Mouse (Mus musculus) G1E (cell line): Measurements from ENCODE around the gene Fbxo3.

Experiments
- CTCF ChIP-seq: IDR thresholded peaks from 2 replicates; pipeline ENCODE4 v1.5.1; 2012; ENCODE audit warnings: low read depth, low read length, inconsistent platforms, mixed read lengths
- GATA1 ChIP-seq: IDR thresholded peaks from 2 replicates; pipeline ENCODE4 v1.6.1; 2012; ENCODE audit warnings: borderline replicate concordance, low read length, inconsistent platforms, mixed read lengths

- TF ChIP-seq CTCF, result no peak
- TF ChIP-seq GATA1, result no peak
Measured at GRCm38 (mm10) chr2:104028139-104028723, 710 bp downstream of the Fbxo3 start, which contains the start of gene 4931422A03Rik.
